Mouse (Mus musculus) kidney, embryonic 16.5 days (tissue): Measurements from ENCODE around the gene Sept7. TPM values are rescaled to one million over a fixed set of nuclear protein-coding genes. Genes with fewer than 3 reads are reported as not detected.
A peak's percentile ranks its signal among the peaks of the same experiment; 100 is the strongest.
"Not testable (repeated sequence)": the region's sequence is repeated elsewhere in the genome, so short reads cannot be mapped to it uniquely, and the experiment has no call there.

Experiments used
- ATAC-seq: fragments of 200-750 bp; cut with Nextera tagmentation; 2 replicates; pipeline ENCODE4 v1.8.0; 2017; ENCODE audit warnings: moderate TSS enrichment; ENCODE audit not compliant: low FRiP score, low TSS enrichment
- H3K27ac ChIP-seq: fragments of 300-500 bp; sonication (generic); 2 replicates; pipeline ENCODE4 v1.5.1; 2014; ENCODE audit warnings: low read length
- H3K27me3 ChIP-seq: fragments of 300-500 bp; sonication (generic); 2 replicates; pipeline ENCODE4 v1.6.1; 2014; ENCODE audit warnings: low read length, control low read depth, mixed read lengths; ENCODE audit not compliant: insufficient read depth
- H3K36me3 ChIP-seq: fragments of 300-500 bp; sonication (generic); 2 replicates; pipeline ENCODE4 v1.6.1; 2014; ENCODE audit warnings: low read length, control low read depth, mixed read lengths; ENCODE audit not compliant: insufficient read depth
- H3K4me1 ChIP-seq: fragments of 300-500 bp; sonication (generic); 2 replicates; pipeline ENCODE4 v1.6.1; 2014; ENCODE audit warnings: low read length, control low read depth, mixed read lengths; ENCODE audit not compliant: insufficient read depth
- H3K4me2 ChIP-seq: fragments of 300-500 bp; sonication (generic); replicated peaks from 2 replicates; pipeline ENCODE4 v1.6.1; 2014; ENCODE audit warnings: low read depth, low read length
- H3K4me3 ChIP-seq: fragments of 300-500 bp; sonication (generic); 2 replicates; pipeline ENCODE4 v1.5.1; 2014; ENCODE audit warnings: mild to moderate bottlenecking, low read length
- H3K9ac ChIP-seq: fragments of 300-500 bp; sonication (generic); replicated peaks from 2 replicates; pipeline ENCODE4 v1.6.1; 2014; ENCODE audit warnings: low read length
- H3K9me3 ChIP-seq: fragments of 300-500 bp; sonication (generic); 2 replicates; pipeline ENCODE4 v1.6.1; 2016; ENCODE audit warnings: low read length, control low read depth
- WGBS: fragments of 180-500 bp; shearing (Covaris S2); extraction: QIAGEN DNeasy Blood & Tissue Kit; methylation state at CpG from one replicate; pipeline ENCODE4 v1.1.7; 2014; 5-methylcytosine and 5-hydroxymethylcytosine counted together
- polyA plus RNA-seq: library from polyadenylated mRNA; unstranded; fragments of >200 nt; fragmentation: Nextera tagmentation; extraction: Ambion mirVana; gene quantifications from 2 replicates; pipeline ENCODE4 v1.2.1, GENCODE M21; 2015

Sept7 gene
- polyA plus RNA-seq, 1 experiment from 2014 or later: 316 TPM

DNA sequence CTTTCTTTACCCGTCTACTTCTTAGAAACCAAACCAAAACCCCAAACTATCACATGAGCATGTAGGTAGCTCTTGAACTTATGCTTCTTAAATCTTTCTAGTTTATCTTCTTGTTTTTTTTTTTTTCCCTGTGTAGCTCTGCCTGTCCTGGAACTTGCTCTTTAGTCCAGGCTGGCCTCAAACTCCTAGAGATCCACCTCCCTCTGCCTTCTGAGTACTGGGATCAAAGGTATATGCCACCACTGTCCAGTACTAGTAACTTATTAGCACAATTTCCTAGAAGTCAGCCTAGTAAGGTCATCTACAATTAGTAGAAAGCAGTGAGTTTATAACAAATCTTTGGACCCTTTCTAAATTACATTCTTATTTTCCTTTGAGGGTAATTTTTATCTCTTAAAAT, 37.6 kb downstream of the Sept7 start:
- 86% methylated on average over 1 of the region's 1 CpGs for whole genome bisulfite sequencing
- Histone ChIP-seq H3K4me1 (no peaks in the 10 kb centered on the region), H3K9me3 (no peaks in the 10 kb centered on the region), H3K4me3 (no peak overlapping the region), H3K27ac (peak overlapping the region; percentile 7; the same call in 1 of the 2 replicates), H3K27me3 (no peaks in the 10 kb centered on the region), H3K36me3 (peaks cover 17% of the 10 kb centered on the region), H3K9ac (no peak overlapping the region), H3K4me2 (no peak overlapping the region)
- no peak for ATAC-seq

DNA sequence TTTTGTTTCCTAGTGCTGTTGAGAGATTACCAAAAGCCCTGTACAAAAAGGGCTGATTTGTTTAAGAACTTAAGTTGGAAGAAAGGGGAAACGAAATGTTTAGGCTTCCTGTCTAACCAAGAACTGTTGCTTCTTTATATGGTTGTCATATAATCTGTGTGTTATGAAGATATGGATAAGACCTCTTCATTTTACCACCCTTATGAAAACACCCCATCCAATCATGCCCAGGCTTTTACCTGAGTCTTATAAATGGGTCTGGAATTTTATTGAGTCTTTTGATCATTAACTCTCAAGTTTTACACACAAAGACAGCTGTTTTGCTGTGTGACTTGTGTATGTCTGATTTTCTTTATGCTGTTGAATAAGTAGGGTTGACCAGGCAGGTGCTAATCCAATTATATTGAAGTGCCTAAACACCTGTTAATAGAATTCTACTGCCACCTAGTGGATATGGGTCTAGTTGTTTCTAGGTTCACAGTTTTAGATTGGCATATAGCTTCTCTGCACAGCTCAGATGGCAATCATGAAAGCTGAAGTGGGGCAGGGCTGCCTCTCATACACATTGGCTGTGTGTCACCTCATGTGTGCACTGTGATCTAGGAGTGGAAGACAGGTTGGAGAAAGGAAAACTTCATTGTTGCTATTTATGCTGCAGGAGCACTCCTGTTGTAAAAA, 57.4 kb downstream of the Sept7 start:
- H3K36me3 ChIP-seq: peaks cover 19% of the 10 kb centered on the region
- no peak overlapping the region for H3K9ac ChIP-seq
- H3K4me2 ChIP-seq: no peak overlapping the region
- WGBS: 76% methylated on average over 1 of the region's 1 CpGs
- H3K27ac ChIP-seq: no peak overlapping the region
- H3K27me3 ChIP-seq: no peaks in the 10 kb centered on the region
- ATAC-seq: peak; percentile 67; the same call in 1 of the 2 replicates
- no peaks in the 10 kb centered on the region for H3K9me3 ChIP-seq
- H3K4me1 ChIP-seq: no peaks in the 10 kb centered on the region
- H3K4me3 ChIP-seq: no peak overlapping the region

DNA sequence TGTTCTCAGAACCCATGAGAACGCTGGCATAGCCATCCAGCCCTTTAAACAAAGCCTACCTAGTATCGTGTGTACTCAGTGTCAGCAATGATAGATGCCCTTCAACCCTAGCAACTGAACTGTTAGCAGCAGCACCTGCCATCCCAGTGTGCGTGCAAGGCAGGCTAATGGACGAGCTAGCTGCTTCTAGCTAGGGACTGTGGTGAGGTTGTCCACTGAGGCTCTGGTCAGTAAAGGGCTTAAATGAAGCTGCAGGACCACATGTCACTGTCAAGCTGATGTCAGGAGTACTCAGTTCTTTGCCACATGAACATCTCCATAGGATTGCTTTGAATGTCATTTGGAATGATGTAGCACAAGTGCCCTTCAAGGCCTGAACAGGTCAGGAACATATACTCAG, 62.1 kb downstream of the Sept7 start:
- Histone ChIP-seq H3K4me1 (no peaks in the 10 kb centered on the region), H3K36me3 (0 out of 2 replicates have a peak, but pooled peaks cover 2% of the 10 kb centered on the region), H3K9me3 (no peaks in the 10 kb centered on the region), H3K9ac (no peak overlapping the region), H3K4me2 (no peak overlapping the region), H3K4me3 (no peak overlapping the region), H3K27me3 (no peaks in the 10 kb centered on the region), H3K27ac (no peak overlapping the region)
- no peak for ATAC-seq
- WGBS: 74% methylated on average over 4 of the region's 4 CpGs

DNA sequence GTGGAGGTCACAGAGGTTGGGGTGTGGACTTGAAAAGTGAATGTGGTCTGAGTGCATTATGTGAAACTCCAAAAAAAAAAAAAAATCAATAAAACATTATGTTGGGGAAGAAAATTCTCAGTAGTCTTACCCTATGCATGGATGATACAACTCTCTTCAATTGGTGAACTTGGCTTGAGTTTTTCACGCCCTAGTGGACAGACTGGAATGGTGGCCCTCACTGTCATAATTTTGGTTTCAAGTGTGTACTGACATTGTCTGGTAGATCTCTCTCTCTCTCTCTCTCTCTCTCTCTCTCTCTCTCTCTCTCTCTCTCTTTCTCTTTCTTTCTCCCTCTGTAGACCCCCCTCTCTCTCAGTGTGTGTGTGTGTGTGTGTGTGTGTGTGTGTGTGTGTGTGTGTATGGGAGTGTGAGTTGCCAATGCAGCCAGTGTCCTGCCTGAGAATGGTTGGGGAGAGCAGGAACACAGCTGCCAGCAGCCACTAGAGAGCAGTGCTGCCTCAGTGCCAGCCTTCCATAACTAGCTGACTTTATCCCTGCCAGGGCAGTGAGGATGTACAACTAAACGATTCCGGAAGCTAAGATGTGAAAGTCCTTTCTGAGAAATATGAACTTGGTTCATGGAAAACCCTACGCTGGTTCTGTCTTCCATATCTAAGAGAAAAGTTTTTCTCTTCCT, 65.7 kb downstream of the Sept7 start:
- Histone ChIP-seq H3K9me3 (no peaks in the 10 kb centered on the region), H3K4me1 (no peaks in the 10 kb centered on the region), H3K27me3 (no peaks in the 10 kb centered on the region), H3K36me3 (no peaks in the 10 kb centered on the region), H3K27ac (no peak overlapping the region), H3K4me3 (no peak overlapping the region), H3K4me2 (no peak overlapping the region), H3K9ac (no peak overlapping the region)
- ATAC-seq: peak; percentile 76
- WGBS: 56% methylated on average over 4 of the region's 4 CpGs

DNA sequence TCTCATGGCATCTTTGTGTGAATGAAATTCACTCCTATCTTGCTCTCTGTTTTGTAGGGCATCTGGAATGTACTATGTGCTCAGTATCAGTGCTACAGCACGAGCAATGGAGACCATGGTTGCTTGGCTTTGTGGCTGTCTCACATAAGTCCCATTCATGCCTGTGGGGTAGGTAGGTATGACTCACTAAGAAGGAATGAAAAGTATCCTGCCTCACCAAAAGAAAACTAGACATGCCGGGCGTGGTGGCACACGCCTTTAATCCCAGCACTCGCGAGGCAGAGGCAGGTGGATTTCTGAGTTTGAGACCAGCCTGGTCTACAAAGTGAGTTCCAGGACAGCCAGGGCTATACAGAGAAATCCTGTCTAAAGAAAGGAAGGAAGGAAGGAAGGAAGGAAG, 67.4 kb downstream of the Sept7 start:
- not testable (repeated sequence) for H3K27me3 ChIP-seq, H3K4me2 ChIP-seq, H3K27ac ChIP-seq, H3K36me3 ChIP-seq, H3K4me1 ChIP-seq, H3K9ac ChIP-seq, ATAC-seq, H3K9me3 ChIP-seq, H3K4me3 ChIP-seq
- WGBS: 87% methylated on average over 6 of the region's 6 CpGs

DNA sequence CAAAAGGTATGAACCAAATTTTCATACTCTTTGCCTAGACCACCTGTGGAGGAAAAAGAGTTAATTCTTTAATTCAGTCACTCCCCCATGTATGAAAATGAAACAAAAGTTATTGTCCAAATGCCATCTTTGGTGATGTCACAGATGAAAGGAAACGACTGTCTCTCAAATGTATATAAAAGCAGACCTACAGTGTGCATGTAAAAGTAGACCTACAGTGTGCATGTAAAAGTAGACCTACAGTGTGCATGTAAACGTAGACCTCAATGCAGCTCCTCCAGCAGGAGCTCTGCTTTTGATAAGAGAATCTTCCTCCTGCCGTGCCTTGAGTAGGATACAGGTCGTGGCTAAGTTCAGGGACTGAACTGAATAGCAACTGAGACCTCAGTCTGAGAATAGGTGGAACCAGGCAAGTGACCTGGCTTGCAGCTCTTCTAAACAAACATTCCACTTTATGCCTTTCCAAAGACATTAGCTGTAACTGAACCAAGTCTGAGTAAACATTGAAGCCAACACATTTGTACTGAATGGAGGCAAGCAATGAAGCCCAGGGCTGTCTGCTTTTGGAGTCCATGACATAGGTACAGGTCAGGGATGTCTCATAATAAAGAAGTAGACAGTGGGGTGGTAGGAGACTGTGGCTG, 75.6 kb downstream of the Sept7 start:
- no peak overlapping the region for H3K27ac ChIP-seq
- H3K36me3 ChIP-seq: no peaks in the 10 kb centered on the region
- H3K27me3 ChIP-seq: no peaks in the 10 kb centered on the region
- no peaks in the 10 kb centered on the region for H3K9me3 ChIP-seq
- ATAC-seq: no peak
- no peaks in the 10 kb centered on the region for H3K4me1 ChIP-seq
- no peak overlapping the region for H3K4me3 ChIP-seq
- no peak overlapping the region for H3K9ac ChIP-seq
- WGBS: 81% methylated on average over 4 of the region's 4 CpGs
- no peak overlapping the region for H3K4me2 ChIP-seq

DNA sequence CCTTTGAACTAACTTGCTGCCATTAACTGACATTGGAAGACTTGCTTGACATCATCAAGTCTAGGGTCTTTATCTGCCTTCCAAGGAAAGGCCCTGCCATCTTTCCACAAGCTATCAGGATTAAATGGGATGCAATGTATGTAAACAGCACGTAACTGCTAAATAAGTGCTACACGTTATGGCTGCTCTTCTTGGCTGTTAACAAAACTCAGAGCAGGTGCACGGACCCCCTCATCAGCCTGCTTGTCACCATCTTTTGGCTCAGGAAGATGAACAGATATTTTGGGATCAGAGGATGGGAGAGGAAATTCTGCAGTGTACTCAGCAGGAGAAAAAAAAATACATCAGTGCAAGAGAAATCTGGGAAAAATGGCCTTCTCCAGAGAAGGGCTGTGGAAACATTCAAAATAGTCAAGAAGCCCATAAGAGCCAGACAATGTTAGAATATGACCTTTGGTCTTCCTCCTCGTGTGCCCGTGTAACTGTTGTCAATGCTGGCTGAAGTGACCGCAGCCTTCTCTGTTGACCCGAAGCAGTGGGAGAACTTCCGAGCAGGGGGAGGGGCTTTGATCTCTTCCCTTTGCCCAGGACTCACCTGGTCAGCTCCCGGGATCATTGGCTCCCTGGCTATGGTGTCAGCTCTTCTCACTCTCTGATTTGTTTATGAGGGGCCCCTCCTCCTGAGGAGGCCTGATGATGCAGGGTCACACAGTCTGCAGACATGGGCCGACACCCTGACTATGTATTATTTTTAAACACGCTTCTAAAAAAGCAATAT, 76.9 kb downstream of the Sept7 start:
- no peak overlapping the region for H3K27ac ChIP-seq
- H3K4me3 ChIP-seq: no peak overlapping the region
- H3K9ac ChIP-seq: no peak overlapping the region
- no peak overlapping the region for H3K4me2 ChIP-seq
- H3K36me3 ChIP-seq: no peaks in the 10 kb centered on the region
- H3K27me3 ChIP-seq: no peaks in the 10 kb centered on the region
- no peak for ATAC-seq
- WGBS: 72% methylated on average over 11 of the region's 11 CpGs
- H3K4me1 ChIP-seq: no peaks in the 10 kb centered on the region
- H3K9me3 ChIP-seq: no peaks in the 10 kb centered on the region

DNA sequence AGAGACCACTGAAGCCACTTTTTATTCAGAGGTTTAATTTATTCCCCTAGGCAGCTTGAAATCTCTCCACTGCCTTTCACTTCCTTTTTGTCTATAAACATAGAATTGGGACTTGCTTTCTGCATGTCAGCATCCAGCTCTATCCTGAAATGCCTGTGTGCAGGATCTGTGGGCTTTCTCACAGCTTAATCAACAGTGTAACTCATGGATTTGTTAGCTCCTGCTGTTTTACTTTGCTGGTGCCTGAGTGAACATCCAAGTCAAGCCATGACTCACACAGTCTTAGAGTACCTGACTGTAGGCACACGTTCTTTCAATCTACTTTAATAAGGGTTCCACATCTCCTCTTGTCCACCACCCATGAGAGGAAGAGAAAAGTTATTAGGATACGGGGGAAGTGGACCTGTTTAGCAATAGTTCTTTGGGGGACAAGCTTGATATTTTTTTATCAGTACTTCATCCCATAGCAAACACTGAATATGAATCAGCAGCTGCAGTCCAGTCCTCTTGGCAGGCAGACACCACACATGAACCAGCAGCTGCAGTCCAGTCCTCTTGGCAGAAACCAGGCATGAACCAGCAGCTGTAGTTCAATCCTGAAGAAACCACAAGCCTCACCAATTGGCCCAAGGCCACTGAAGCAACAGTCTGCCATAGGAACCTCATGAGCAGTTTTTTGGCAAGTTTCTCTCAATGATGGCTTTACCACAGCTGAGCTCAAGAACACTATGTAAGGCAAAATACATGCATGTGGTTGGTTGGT, 85.4 kb downstream of the Sept7 start:
- H3K4me1 ChIP-seq: no peaks in the 10 kb centered on the region
- no peak overlapping the region for H3K4me3 ChIP-seq
- no peak overlapping the region for H3K27ac ChIP-seq
- no peaks in the 10 kb centered on the region for H3K9me3 ChIP-seq
- no peak for ATAC-seq
- H3K27me3 ChIP-seq: no peaks in the 10 kb centered on the region
- H3K9ac ChIP-seq: no peak overlapping the region
- WGBS: 87% methylated on average over 2 of the region's 2 CpGs
- no peaks in the 10 kb centered on the region for H3K36me3 ChIP-seq
- H3K4me2 ChIP-seq: no peak overlapping the region

DNA sequence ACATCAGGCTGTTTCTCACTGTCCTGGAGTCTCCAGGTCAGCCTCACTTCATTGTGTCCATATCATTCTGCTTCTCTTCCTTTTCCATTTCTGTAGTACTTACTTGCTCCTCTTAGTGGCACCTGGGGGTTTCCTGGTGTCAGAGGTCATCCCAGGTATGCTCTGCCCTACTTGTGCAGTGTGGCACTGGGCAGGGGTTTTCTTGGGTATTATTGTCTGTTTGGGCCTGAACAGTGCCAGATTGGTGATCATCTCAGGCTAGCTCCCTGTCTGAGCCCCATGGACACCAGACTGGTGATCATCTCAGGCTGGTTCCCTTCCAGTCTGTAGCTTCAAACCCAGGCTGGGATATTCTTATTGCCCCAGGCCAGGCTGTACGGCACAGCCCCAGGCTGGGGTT, 88.2 kb downstream of the Sept7 start:
- H3K36me3 ChIP-seq: no peaks in the 10 kb centered on the region
- H3K27me3 ChIP-seq: no peaks in the 10 kb centered on the region
- H3K4me2 ChIP-seq: no peak overlapping the region
- H3K27ac ChIP-seq: no peak overlapping the region
- H3K4me1 ChIP-seq: no peaks in the 10 kb centered on the region
- WGBS: 81% methylated on average over 1 of the region's 1 CpGs
- no peaks in the 10 kb centered on the region for H3K9me3 ChIP-seq
- H3K4me3 ChIP-seq: no peak overlapping the region
- H3K9ac ChIP-seq: no peak overlapping the region
- ATAC-seq: no peak
